Mouse (Mus musculus) erythroblast, embryonic 14.5 days (primary cell): ENCODE data around the gene Plcb4.

Experiments
- GATA1 ChIP-seq: IDR thresholded peaks from 2 replicates; pipeline ENCODE4 v1.6.1; 2012; ENCODE audit warnings: low read length, inconsistent platforms, mixed read lengths
- TAL1 ChIP-seq: IDR thresholded peaks from 3 replicates; pipeline ENCODE4 v1.6.1; 2012; ENCODE audit warnings: low read length, inconsistent platforms, mixed read lengths

- no peak for TF ChIP-seq TAL1
- TF ChIP-seq GATA1, result no peak
Measured at GRCm38 (mm10) chr2:135724489-135724888, 65.7 kb downstream of the Plcb4 start.
